Mouse (Mus musculus): ENCODE measurements around the gene Gm37419. TPM values are rescaled to one million over a fixed set of nuclear protein-coding genes. Genes with fewer than 3 reads are reported as not detected.

Gene Gm37419
- polyA plus RNA-seq, 1 experiment from 2014 or later = not detected

Other genes starting within 250 kb of the Gm37419 start
- 65.2 and 82.0 TPM in 2 replicates for gene Sst, start 97.5 kb upstream of the Gm37419 start, polyA plus RNA-seq (2016; fragmentation: Nextera tagmentation; extraction: Ambion mirVana)
- gene Rtp2, start 56.1 kb upstream of the Gm37419 start, polyA plus RNA-seq (2016; fragmentation: Nextera tagmentation; extraction: Ambion mirVana) = not detected in 2 replicates
- gene Bcl6, start 370 bp downstream of the Gm37419 start, polyA plus RNA-seq (2016; fragmentation: Nextera tagmentation; extraction: Ambion mirVana) = 0.15 and 0.25 TPM in 2 replicates